Mouse (Mus musculus) 416B (cell line): ENCODE measurements around the gene Trmt2b.
"Not testable (repeated sequence)": the region's sequence is repeated elsewhere in the genome, so short reads cannot be mapped to it uniquely, and the experiment has no call there.

Source experiments
- DNase-seq: peaks from one replicate; pipeline ENCODE4 v3.0.0; 2011; ENCODE audit warnings: low read depth

The Trmt2b gene

DNA sequence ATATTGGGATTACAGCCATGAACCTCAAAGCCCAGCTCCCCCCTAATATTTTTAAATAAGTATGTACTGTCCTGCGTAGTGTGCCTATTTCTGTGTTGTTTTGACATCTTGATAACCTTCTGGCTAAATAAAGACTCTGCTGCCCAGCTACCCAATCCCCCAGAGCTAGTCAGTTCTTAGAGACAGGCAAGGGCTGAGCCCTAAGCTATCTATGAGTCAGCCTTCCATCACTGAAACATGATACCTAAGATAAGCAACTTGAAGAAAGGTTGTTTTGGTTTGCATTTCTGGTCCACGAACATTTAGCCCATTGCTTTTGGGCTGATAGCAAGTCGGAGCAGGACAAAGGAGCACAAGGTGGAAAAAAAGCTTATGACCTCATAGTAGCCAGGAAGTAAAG is 56.2 kb downstream of the Trmt2b start:
- peak; percentile 81 for DNase-seq

GRCm38 (mm10) chrX:134218161-134218560 is 58.6 kb downstream of the Trmt2b start:
- no peak for DNase-seq

GRCm38 (mm10) chrX:134211151-134211642 is 65.6 kb downstream of the Trmt2b start:
- DNase-seq: no peak

- DNase-seq: no peak
These were observed 68.3 kb downstream of the Trmt2b start for GRCm38 (mm10) chrX:134208491-134208890.

- not testable (repeated sequence) for DNase-seq
These were observed 89.6 kb downstream of the Trmt2b start, which contains the start of gene Arl13a for GRCm38 (mm10) chrX:134187201-134187600. Arl13a (plus strand) TSS chrX:134187501.

DNA sequence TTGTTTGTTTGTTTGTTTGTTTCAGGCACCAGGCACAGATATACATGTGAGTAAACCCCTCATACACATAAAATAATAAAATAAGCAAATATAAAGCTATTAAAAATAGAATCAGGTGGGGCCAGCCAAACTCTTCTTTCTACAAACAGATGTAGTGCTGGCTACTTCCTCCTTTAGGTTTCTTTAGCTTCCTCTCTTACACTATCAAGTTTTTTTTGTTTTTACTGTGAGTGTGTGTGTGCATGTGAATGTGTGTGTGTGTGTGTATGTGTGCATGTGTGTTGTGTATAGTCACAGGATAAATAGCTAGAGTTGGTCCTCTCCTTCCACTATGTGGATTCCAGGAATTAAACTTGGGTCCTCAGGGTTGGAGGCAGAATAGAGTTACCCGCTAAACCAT is 102.1 kb downstream of the Trmt2b start:
- DNase-seq: no peak
